Mouse (Mus musculus): Measurements from ENCODE around the gene Capns1. TPM values are rescaled to one million over a fixed set of nuclear protein-coding genes. Genes with fewer than 3 reads are reported as not detected.
A peak's percentile ranks its signal among the peaks of the same experiment; 100 is the strongest.
"Not testable (repeated sequence)": the region's sequence is repeated elsewhere in the genome, so short reads cannot be mapped to it uniquely, and the experiment has no call there.

The Capns1 gene
- polyA plus RNA-seq (2016; fragmentation: Nextera tagmentation; extraction: Ambion mirVana): 44.5 and 51.3 TPM in 2 replicates

DNA sequence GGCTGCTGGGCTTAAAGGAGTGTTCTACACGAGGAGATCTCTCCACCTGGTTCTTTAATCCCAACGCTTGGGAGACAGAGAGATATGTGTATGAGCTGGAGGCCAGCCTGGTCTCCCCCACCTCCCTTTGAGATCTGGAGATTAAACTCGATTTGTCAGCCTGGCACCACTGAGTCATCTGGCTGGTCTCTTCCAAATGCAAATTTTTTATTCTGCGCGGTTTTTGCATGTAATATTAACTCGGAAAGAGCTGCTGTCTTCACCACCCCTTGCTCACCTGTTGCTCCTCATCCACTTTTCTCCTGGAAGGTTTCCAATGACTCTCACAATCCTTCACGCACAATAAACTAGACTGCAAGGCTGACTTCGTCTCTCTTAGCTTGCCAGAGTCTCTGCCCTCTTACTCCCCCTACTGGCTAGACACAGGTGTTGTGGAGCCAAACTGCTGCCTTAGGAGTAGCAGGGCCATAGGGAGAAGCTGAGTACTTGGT is at the start of gene Capns1:
TSS of gene Capns1 (minus strand) at position 331 of the 491 bp plus-strand sequence.
- no peaks in the 10 kb centered on the region for H3K9me3 ChIP-seq
- H3K36me3 ChIP-seq (replicated peaks): no peaks in the 10 kb centered on the region
- no peak within 1 kb of the TSS for H3K9ac ChIP-seq
- H3K27me3 ChIP-seq: 0 out of 2 replicates have a peak, but pooled peaks cover 3% of the 10 kb centered on the region
- peaks cover 11% of the 10 kb centered on the region for H3K4me1 ChIP-seq
- ATAC-seq (ENCODE audit: low FRiP score): no peak
- WGBS: 6% methylated on average over 8 of the region's 8 CpGs
- H3K4me2 ChIP-seq: peak within 1 kb of the TSS; percentile 20
- no peak within 1 kb of the TSS for H3K27ac ChIP-seq
- peak within 1 kb of the TSS; percentile 12; the same call in 1 of the 2 replicates for H3K4me3 ChIP-seq (replicated peaks)

DNA sequence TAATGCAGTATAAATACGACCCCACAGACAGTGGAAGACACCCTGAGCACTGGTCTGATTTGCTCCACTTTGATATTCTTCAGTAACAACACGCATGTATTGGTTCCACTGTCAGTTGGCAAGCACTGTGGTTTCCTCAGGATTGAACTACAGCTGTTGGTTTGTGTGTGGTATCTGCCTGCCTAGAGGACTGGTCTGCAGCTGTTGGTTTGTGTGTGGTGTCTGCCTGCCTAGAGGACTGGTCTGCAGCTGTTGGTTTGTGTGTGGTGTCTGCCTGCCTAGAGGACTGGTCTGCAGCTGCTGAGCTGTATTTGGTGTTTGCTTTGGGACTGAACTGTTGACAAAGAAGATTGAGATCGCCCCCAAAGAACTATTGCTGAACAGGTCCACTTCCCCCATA is 38.8 kb upstream of the Capns1 start:
- not testable (repeated sequence) for H3K9me3 ChIP-seq; ATAC-seq (ENCODE audit: low FRiP score); H3K4me3 ChIP-seq (replicated peaks); H3K27me3 ChIP-seq; H3K4me2 ChIP-seq; H3K9ac ChIP-seq; H3K27ac ChIP-seq
- H3K4me1 ChIP-seq: peaks cover 11% of the 10 kb centered on the region
- WGBS: 91% methylated on average over 3 of the region's 3 CpGs
- peaks cover 49% of the 10 kb centered on the region for H3K36me3 ChIP-seq (replicated peaks)

DNA sequence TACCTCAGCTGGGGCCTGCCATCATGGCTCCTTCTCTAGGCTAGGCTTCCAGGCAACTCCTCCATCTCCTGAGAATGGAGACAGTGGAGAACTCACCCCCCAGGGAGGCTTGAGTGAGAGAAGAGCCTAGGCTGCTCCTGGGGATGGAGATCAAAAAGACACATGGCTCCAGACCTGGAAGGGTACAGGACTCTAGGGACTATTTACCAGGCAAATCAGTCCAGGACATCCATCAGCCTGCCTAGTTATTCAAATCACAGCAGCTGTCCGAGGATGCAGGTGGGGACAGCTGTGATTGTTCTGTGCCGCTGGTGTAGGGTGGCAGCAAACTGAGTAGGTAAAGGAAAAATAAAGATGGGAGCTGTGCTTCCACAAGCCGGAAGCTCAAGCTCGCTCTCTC is 37.0 kb upstream of the Capns1 start, which contains the start of gene Ovol3:
TSS of gene Ovol3 (minus strand) at position 101 of the 400 bp plus-strand sequence.
- Histone ChIP-seq H3K27me3 (no peaks in the 10 kb centered on the region), H3K4me1 (peaks cover 18% of the 10 kb centered on the region), H3K9ac (no peak within 1 kb of the TSS), H3K4me3 (replicated peaks) (no peak within 1 kb of the TSS), H3K27ac (no peak within 1 kb of the TSS), H3K36me3 (replicated peaks) (peaks cover 32% of the 10 kb centered on the region), H3K4me2 (no peak within 1 kb of the TSS), H3K9me3 (no peaks in the 10 kb centered on the region)
- ATAC-seq (ENCODE audit: low FRiP score): no peak
- 89% methylated on average over 4 of the region's 4 CpGs for WGBS

DNA sequence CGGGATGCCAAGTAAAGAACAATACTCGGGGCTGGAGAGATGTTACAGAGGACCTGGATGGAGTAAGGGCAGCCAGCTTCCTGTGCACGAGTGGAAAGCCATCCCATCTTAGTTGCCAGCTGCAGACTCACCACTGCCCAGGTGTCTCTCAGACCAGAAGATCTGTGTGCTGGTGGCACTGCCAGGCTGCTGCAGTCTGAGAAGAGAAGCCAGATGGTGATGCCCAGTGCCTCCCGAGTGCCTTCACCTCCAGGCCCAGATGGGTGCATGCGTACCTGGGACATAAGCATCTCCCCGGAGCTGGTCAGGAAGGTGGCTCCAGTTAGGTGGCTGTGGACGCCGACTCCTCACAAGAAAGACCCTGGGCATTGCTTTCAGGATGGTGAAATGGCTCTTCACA is 36.5 kb upstream of the Capns1 start:
- Histone ChIP-seq H3K27ac (no peak overlapping the region), H3K36me3 (replicated peaks) (peaks cover 27% of the 10 kb centered on the region), H3K27me3 (no peaks in the 10 kb centered on the region), H3K4me2 (no peak overlapping the region), H3K9me3 (no peaks in the 10 kb centered on the region), H3K9ac (no peak overlapping the region), H3K4me3 (replicated peaks) (no peak overlapping the region), H3K4me1 (peaks cover 20% of the 10 kb centered on the region)
- ATAC-seq (ENCODE audit: low FRiP score): no peak
- 95% methylated on average over 8 of the region's 8 CpGs for WGBS

DNA sequence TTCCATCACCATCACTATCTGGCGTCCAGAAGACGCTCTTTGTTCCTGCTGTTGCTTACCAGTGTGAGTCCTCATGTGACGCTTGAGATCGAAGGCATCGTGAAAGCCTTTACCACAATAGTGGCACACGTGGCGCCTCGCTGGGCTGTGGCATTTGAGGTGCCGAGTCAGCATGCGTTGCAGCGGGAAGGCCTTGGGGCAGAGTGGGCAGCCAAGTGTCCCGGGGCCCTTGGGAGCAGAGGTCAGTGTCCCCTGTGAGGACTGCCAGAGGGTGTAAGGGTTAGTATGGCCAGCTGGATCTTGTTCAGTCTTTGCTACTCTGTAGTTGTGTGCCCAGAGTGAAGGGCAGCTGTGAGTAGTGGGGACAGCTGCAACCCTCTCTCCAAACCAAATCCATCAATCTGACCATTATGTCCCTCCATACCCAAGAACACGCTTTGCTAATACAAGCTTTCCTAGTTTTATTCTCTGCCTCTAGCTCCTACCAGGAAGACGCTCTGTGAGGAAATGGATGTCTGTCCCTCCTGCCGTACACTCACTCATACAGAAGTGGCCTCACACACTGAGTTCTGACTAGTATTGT is 35.8 kb upstream of the Capns1 start:
- no peak overlapping the region for H3K4me2 ChIP-seq
- no peak overlapping the region for H3K9ac ChIP-seq
- peaks cover 20% of the 10 kb centered on the region for H3K4me1 ChIP-seq
- ATAC-seq (ENCODE audit: low FRiP score): no peak
- peaks cover 27% of the 10 kb centered on the region for H3K36me3 ChIP-seq (replicated peaks)
- 93% methylated on average over 15 of the region's 15 CpGs for WGBS
- no peaks in the 10 kb centered on the region for H3K27me3 ChIP-seq
- no peak overlapping the region for H3K27ac ChIP-seq
- H3K9me3 ChIP-seq: no peaks in the 10 kb centered on the region
- H3K4me3 ChIP-seq (replicated peaks): no peak overlapping the region

DNA sequence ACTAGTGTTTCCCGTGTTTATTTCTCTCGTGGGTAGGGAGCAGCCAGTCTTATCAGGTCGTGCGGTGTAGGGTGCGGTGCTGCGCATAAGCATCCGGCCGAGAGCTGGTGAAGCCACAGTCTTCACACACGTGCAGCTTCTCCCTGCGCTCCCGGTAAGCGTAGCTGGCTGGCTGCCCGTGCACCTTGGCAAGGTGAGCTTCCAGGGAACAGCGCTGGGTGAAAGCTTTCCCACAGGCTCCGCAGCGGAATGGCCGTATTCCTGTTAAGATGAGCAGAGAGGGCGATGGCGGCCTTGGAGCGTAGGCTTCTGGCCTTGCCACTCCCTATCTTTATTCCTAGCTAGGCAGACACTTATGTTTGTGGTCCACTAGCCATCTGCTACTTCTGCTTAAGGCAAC is 34.8 kb upstream of the Capns1 start:
- 0 out of 2 replicates have a peak overlapping the region, but pooled peaks have one; percentile 17 for H3K9ac ChIP-seq
- peak overlapping the region; percentile 74 for H3K4me3 ChIP-seq (replicated peaks)

DNA sequence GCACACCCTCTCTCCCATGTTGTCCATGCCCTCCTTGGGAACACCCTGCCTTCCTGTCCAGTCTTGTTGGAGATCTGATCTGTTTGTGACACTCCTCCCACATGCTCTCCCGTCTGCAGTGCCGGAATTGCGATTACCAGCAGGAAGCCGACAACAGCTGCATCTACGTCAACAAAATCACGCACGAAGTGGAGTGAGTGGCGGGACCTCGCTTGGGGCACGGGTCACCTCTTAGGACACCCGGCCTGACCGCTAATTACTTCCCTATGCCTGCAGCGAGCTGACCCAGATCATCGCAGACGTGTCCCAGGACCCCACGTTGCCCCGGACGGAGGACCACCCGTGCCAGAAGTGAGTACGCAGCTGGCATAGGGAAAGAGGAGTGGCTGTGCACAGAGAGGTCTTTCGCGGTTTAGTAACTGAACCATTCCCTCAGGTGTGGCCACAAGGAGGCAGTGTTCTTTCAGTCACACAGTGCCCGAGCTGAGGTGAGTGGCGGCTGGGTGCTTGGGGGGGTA is 34.1 kb upstream of the Capns1 start:
- H3K4me3 ChIP-seq (replicated peaks): peak overlapping the region; percentile 74
- peak overlapping the region; percentile 96 for H3K27ac ChIP-seq
- no peaks in the 10 kb centered on the region for H3K9me3 ChIP-seq
- H3K27me3 ChIP-seq: no peaks in the 10 kb centered on the region
- peak overlapping the region; percentile 67 for H3K4me2 ChIP-seq
- peaks cover 20% of the 10 kb centered on the region for H3K4me1 ChIP-seq
- H3K9ac ChIP-seq: peak overlapping the region; percentile 75
- H3K36me3 ChIP-seq (replicated peaks): peaks cover 34% of the 10 kb centered on the region
- WGBS: 4% methylated on average over 24 of the region's 24 CpGs
- no peak for ATAC-seq (ENCODE audit: low FRiP score)

More for the DNA sequence above, 34.8 kb upstream of the Capns1 start:
- Histone ChIP-seq H3K36me3 (replicated peaks) (peaks cover 27% of the 10 kb centered on the region), H3K4me1 (peaks cover 20% of the 10 kb centered on the region), H3K27ac (no peak overlapping the region), H3K9me3 (no peaks in the 10 kb centered on the region), H3K27me3 (no peaks in the 10 kb centered on the region), H3K4me2 (peak overlapping the region; percentile 67)
- no peak for ATAC-seq (ENCODE audit: low FRiP score)
- 91% methylated on average over 20 of the region's 20 CpGs for WGBS

DNA sequence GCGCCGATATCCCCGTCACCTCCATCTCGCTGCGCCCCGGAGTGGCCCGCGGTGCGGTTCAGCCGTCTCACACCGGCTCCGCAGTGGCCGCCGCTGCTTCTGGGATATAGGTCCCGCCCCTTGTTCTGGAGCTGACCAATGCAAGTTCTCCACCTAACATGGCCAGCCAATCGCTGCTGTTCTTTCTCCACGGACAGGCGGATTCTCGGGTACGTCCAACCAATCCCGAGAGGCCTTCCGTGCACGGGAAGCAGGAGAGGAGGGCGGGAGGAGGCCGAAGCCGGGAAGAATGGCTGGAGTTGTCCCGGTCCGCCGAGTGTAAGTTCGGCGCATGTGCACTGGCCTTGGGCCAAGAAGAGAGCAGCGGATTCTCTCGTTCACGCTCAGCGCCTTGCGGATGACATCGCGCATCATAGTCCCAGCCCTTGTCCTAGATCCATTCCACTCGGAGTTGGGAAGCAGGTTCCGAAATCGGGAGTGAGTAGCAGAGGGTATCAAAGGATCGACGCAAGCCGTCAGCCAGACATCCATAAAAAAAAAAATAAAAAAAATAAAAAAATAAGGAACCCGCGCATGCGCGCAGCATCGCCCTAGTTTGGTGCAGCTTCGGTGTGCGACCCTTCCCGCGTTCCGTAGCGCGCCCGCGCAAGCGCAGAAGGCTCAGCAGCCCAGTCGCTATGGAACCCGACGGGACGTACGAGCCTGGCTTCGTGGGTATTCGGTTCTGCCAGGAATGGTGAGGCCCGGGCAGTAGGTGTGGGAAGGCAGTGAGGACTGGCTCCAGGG is 33.3 kb upstream of the Capns1 start, which contains the start of the genes Polr2i and Tbcb:
TSS of gene Polr2i (plus strand) at position 280 of the 786 bp plus-strand sequence.
TSS of gene Tbcb (minus strand) at position 604 of the 786 bp plus-strand sequence.
- H3K4me3 ChIP-seq (replicated peaks): peak within 1 kb of the TSS; percentile 74
- 0% methylated on average over 67 of the region's 67 CpGs for WGBS
- peaks cover 20% of the 10 kb centered on the region for H3K4me1 ChIP-seq
- no peaks in the 10 kb centered on the region for H3K9me3 ChIP-seq
- H3K4me2 ChIP-seq: peak within 1 kb of the TSS; percentile 83
- H3K27ac ChIP-seq: peak within 1 kb of the TSS; percentile 96
- H3K9ac ChIP-seq: peak within 1 kb of the TSS; percentile 75
- no peaks in the 10 kb centered on the region for H3K27me3 ChIP-seq
- peak; percentile 96 for ATAC-seq (ENCODE audit: low FRiP score)
- peaks cover 43% of the 10 kb centered on the region for H3K36me3 ChIP-seq (replicated peaks)

DNA sequence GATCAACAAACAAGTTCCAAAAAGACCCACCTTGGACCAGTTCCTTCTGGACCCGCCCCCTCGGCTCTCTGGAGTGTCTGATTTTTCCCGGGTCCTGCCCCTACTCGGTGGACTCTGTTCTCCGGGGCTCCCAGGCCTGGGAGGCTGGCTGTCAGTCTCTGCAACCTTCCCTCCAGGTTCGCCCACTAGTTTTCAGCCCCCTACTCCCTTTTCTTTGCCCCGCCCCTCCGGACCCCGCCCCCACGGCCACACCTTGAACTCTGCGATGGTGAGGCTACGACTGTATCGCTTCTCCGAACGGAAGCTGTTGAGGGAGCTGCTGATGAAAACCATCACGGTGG is 32.7 kb upstream of the Capns1 start:
- H3K27ac ChIP-seq: peak overlapping the region; percentile 96
- no peaks in the 10 kb centered on the region for H3K9me3 ChIP-seq
- peaks cover 48% of the 10 kb centered on the region for H3K36me3 ChIP-seq (replicated peaks)
- peaks cover 20% of the 10 kb centered on the region for H3K4me1 ChIP-seq
- H3K4me3 ChIP-seq (replicated peaks): peak overlapping the region; percentile 74
- no peaks in the 10 kb centered on the region for H3K27me3 ChIP-seq
- WGBS: under 1% methylated on average over 16 of the region's 16 CpGs
- no peak; the same call in none of the 2 replicates for ATAC-seq (ENCODE audit: low FRiP score)
- H3K4me2 ChIP-seq: peak overlapping the region; percentile 83
- peak overlapping the region; percentile 73 for H3K9ac ChIP-seq

DNA sequence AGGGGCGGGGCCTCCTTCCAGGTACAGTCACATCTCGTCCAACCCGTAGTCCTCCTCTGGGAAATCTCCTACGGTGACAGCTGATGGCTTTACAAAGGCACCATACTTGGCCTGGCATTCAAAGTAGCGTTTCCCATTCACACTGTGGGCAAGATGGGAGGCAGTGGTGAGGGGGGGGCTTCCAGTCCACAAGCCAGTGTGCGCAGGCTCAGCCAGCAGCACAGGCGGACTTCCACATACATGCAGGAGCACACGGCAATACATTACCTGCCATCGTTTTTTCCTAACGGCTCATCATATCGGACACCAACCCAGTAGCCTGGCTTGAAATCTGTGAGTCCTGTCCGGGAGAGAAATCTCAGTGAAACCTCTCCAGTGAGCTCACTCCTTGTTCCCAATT is 25.6 kb upstream of the Capns1 start:
- no peak overlapping the region for H3K27ac ChIP-seq
- no peak overlapping the region for H3K4me2 ChIP-seq
- H3K4me1 ChIP-seq: peaks cover 11% of the 10 kb centered on the region
- H3K36me3 ChIP-seq (replicated peaks): peaks cover 52% of the 10 kb centered on the region
- WGBS: 96% methylated on average over 12 of the region's 12 CpGs
- H3K27me3 ChIP-seq: no peaks in the 10 kb centered on the region
- ATAC-seq (ENCODE audit: low FRiP score): no peak
- H3K9ac ChIP-seq: no peak overlapping the region
- H3K4me3 ChIP-seq (replicated peaks): no peak overlapping the region
- no peaks in the 10 kb centered on the region for H3K9me3 ChIP-seq

DNA sequence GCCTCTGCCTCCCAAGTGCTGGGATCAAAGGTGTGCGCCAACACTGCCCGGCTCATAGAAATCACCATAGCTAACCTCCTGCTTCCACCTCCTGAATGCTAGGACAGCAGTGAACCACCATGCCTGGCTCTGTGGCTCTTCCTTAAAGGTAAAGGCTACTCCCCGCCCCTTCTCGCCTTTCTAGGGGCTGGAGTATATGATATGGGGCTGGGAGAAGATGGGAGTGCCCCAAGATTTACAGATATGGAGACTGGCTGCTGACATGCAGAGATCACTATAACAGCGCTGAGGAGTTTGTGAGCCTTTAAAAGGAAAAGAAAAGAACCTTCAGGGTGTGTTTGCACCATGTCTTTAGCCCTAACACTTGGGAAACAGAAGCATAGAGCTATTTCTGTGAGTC is 23.6 kb upstream of the Capns1 start:
- Histone ChIP-seq H3K4me2 (no peak overlapping the region), H3K4me1 (peaks cover 15% of the 10 kb centered on the region), H3K36me3 (replicated peaks) (peaks cover 41% of the 10 kb centered on the region), H3K9ac (no peak overlapping the region), H3K4me3 (replicated peaks) (no peak overlapping the region), H3K27ac (no peak overlapping the region), H3K9me3 (no peaks in the 10 kb centered on the region), H3K27me3 (no peaks in the 10 kb centered on the region)
- 89% methylated on average over 5 of the region's 5 CpGs for WGBS
- no peak for ATAC-seq (ENCODE audit: low FRiP score)

DNA sequence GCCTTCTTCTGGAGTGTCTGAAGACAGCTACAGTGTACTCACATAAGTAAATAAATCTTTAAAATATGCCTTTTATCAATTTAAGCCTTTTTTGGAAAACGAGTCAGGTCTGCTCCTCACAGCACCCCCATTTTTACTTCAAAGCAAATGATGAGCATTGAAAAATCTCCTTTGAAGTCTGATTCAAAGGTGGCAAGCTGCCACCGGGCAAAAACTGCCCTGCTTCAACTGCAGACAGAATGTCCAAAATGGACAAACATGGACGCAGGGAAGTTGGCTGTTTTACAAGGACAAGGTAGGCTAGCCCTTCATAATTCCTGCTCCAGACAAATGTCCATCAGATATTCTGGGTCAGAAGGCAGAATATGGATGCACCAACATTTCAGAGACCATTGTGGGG is 22.8 kb upstream of the Capns1 start:
- H3K9ac ChIP-seq: no peak overlapping the region
- no peak overlapping the region for H3K27ac ChIP-seq
- no peak for ATAC-seq (ENCODE audit: low FRiP score)
- H3K36me3 ChIP-seq (replicated peaks): peaks cover 33% of the 10 kb centered on the region
- no peak overlapping the region for H3K4me2 ChIP-seq
- H3K4me1 ChIP-seq: peaks cover 15% of the 10 kb centered on the region
- 94% methylated on average over 3 of the region's 3 CpGs for WGBS
- H3K9me3 ChIP-seq: no peaks in the 10 kb centered on the region
- H3K27me3 ChIP-seq: no peaks in the 10 kb centered on the region
- H3K4me3 ChIP-seq (replicated peaks): no peak overlapping the region

Data from forebrain, embryonic 12.5 days (tissue).